Mouse (Mus musculus) Patski (cell line): ENCODE results near the gene Fbxo17. TPM values are rescaled to one million over a fixed set of nuclear protein-coding genes. Genes with fewer than 3 reads are reported as not detected.

Experiments used
- ATAC-seq: fragments of 100-300 bp; one replicate; pipeline ENCODE4 v1.8.0; 2021
- CTCF ChIA-PET: fragments of 350-600 bp; sonication (Branson Sonifier 250); formaldehyde crosslinking; loops from one replicate; lab custom pipeline; 2022; ENCODE audit warnings: inconsistent platforms; lab: Charles Lee
- POLR2A ChIA-PET: fragments of 350-600 bp; sonication (Branson Sonifier 250); formaldehyde crosslinking; loops from one replicate; lab custom pipeline; 2022; ENCODE audit warnings: antibody characterized with exemption, inconsistent platforms; lab: Charles Lee
- DNase-seq: peaks from one replicate; pipeline ENCODE4 v3.0.0-alpha.2; 2011; ENCODE audit warnings: low read depth, low spot score
- H3K27me3 ChIP-seq: fragments of 371-371 bp; one replicate; pipeline ENCODE4 v1.5.1; 2021
- CTCF ChIP-seq: fragments of 100-300 bp; IDR thresholded peaks from one replicate; pipeline ENCODE4 v1.5.1; 2021
- in situ Hi-C: fragments of 300-500 bp; cut with MboI; formaldehyde crosslinking; loops from 3 replicates; pipeline ENCODE4 v1.11.1; 2018; ENCODE audit warnings: low pct_unique_long_range_greater_than_20kb, mixed read lengths
- polyA plus RNA-seq: library from polyadenylated mRNA; unstranded; gene quantifications from one replicate; pipeline ENCODE4 v1.2.3, GENCODE M21; 2021

The Fbxo17 gene
- polyA plus RNA-seq, 1 experiment from 2014 or later = 5.9 TPM

- no peak for TF ChIP-seq CTCF
- in situ Hi-C loops = no loop called here
- no peak for DNase-seq
- ATAC-seq = no peak
- ChIA-PET CTCF (interaction anchor here (0.8 to 2.6 kb wide), 7 partner anchors 10 to 92 kb away, joined by 3 to 9 read pairs (median 3); no protein-coding TSS in a partner anchor), POLR2A (interaction anchor here (0.6 kb wide), 1 partner anchor 88 kb away, joined by 3 read pairs; no protein-coding TSS in a partner anchor)
- no peaks in the 10 kb centered on the region for H3K27me3 ChIP-seq
Observed at GRCm38 (mm10) chr7:28780067-28780658, 63.6 kb downstream of the Fbxo17 start.

- no peak for TF ChIP-seq CTCF
- in situ Hi-C loops = no loop called here
- ChIA-PET CTCF (interaction anchor here (1.0 to 2.6 kb wide), 4 partner anchors 9 to 32 kb away, joined by 3 to 9 read pairs (median 4); no protein-coding TSS in a partner anchor), POLR2A (interaction anchor here (0.7 kb wide), 1 partner anchor 87 kb away, joined by 4 read pairs; no protein-coding TSS in a partner anchor)
- no peaks in the 10 kb centered on the region for H3K27me3 ChIP-seq
- DNase-seq (no peak), ATAC-seq (no peak)
Observed at GRCm38 (mm10) chr7:28780857-28781256, 64.3 kb downstream of the Fbxo17 start.

GRCm38 (mm10) chr7:28781261-28781663, 64.7 kb downstream of the Fbxo17 start:
- CTCF ChIA-PET = interaction anchor here (1.1 kb wide), 1 partner anchor 9 kb away, joined by 3 read pairs; no protein-coding TSS in a partner anchor
- in situ Hi-C loops = no loop called here
- no peak for TF ChIP-seq CTCF
- ATAC-seq (no peak), DNase-seq (no peak)
- H3K27me3 ChIP-seq = no peaks in the 10 kb centered on the region
- POLR2A ChIA-PET = interaction anchor here (0.7 kb wide), 1 partner anchor 87 kb away, joined by 4 read pairs; no protein-coding TSS in a partner anchor

- CTCF ChIA-PET = interaction anchor here (1.0 to 1.2 kb wide), 2 partner anchors 9 to 12 kb away, joined by 3 to 4 read pairs; no protein-coding TSS in a partner anchor
- POLR2A ChIA-PET = no interaction called here
- TF ChIP-seq CTCF = no peak
- no peak for ATAC-seq
- DNase-seq = no peak
- in situ Hi-C loops = loop anchor here (5.0 kb wide), 1 partner anchor 252 kb away; no protein-coding TSS in a partner anchor
- no peaks in the 10 kb centered on the region for H3K27me3 ChIP-seq
Observed at GRCm38 (mm10) chr7:28785161-28785560, 68.6 kb downstream of the Fbxo17 start.

Other genes with a start within 250 kb of the Fbxo17 start
- not detected for gene Ifnl2, start 206.3 kb upstream of the Fbxo17 start, polyA plus RNA-seq
- gene Ifnl3, start 194.0 kb upstream of the Fbxo17 start, polyA plus RNA-seq = not detected
- gene Sycn, start 175.9 kb upstream of the Fbxo17 start, polyA plus RNA-seq = not detected
- gene Nccrp1, start 169.6 kb upstream of the Fbxo17 start, polyA plus RNA-seq = not detected
- 79.6 TPM for gene Samd4b, start 118.7 kb upstream of the Fbxo17 start, polyA plus RNA-seq
- gene Pak4, start 118.6 kb upstream of the Fbxo17 start, polyA plus RNA-seq = 49.3 TPM
- not detected for gene Acp7, start 85.5 kb upstream of the Fbxo17 start, polyA plus RNA-seq
- not detected for gene Fbxo27, start 24.0 kb upstream of the Fbxo17 start, polyA plus RNA-seq
- gene Mrps12, start 25.0 kb downstream of the Fbxo17 start, polyA plus RNA-seq = 65.8 TPM
- 14.8 TPM for gene Sars2, start 25.2 kb downstream of the Fbxo17 start, polyA plus RNA-seq
- not detected for gene Ccer2, start 39.4 kb downstream of the Fbxo17 start, polyA plus RNA-seq
- 103 TPM for gene Sirt2, start 49.9 kb downstream of the Fbxo17 start, polyA plus RNA-seq
- gene Nfkbib, start 50.7 kb downstream of the Fbxo17 start, polyA plus RNA-seq = 37.2 TPM
- gene Rinl, start 72.2 kb downstream of the Fbxo17 start, polyA plus RNA-seq = 2.6 TPM
- 309 TPM for gene Hnrnpl, start 91.7 kb downstream of the Fbxo17 start, polyA plus RNA-seq
- 208 TPM for gene Ech1, start 108.4 kb downstream of the Fbxo17 start, polyA plus RNA-seq
- gene Lgals4, start 117.0 kb downstream of the Fbxo17 start, polyA plus RNA-seq = 4.1 TPM
- gene Lgals7, start 147.0 kb downstream of the Fbxo17 start, polyA plus RNA-seq = 0.74 TPM
- 0.06 TPM for gene Capn12, start 164.6 kb downstream of the Fbxo17 start, polyA plus RNA-seq
- gene Actn4, start 245.5 kb downstream of the Fbxo17 start, polyA plus RNA-seq = 485 TPM